Comparison of ENCODE assay signal across 8 mouse cellular contexts in genomic region chr5:138996322-138997073, GRCm38 (mm10). TPM values are rescaled to one million over a fixed set of nuclear protein-coding genes. Genes with fewer than 3 reads are reported as not detected.
DNase-seq lines count a peak whose midpoint lies in the region; ATAC-seq and TF ChIP-seq lines count a peak whose summit lies in the region.

No protein-coding gene starts in this region.

- intact Hi-C loops in heart, adult 2 months (cut with DNase I) = loop anchor here (2.0 to 5.0 kb wide), 2 partner anchors 18 to 86 kb away; no protein-coding TSS in a partner anchor

- no peak for TF ChIP-seq EP300 in heart, adult 2 months (IDR thresholded peaks at IDR 0.05; ENCODE audit: insufficient read depth, low read depth, low read length)

- peaks cover 9% of the 10 kb centered on the region for H3K4me1 ChIP-seq in heart, adult 2 months (ENCODE audit: control insufficient read depth, insufficient read depth, low read length)
- peaks cover 68% of the 10 kb centered on the region for H3K4me1 ChIP-seq in embryonic facial prominence, embryonic 15.5 days
- peaks cover 52% of the 10 kb centered on the region for H3K4me1 ChIP-seq in hindbrain, embryonic 14.5 days (replicated peaks; ENCODE audit: control insufficient read depth, insufficient read depth, low read length)
- H3K4me1 ChIP-seq in liver, embryonic 13.5 days (replicated peaks) = peaks cover 37% of the 10 kb centered on the region

- H3K79me2 ChIP-seq in heart, adult 2 months (replicated peaks; ENCODE audit: control insufficient read depth, insufficient read depth, low read length) = no peaks in the 10 kb centered on the region

- no peak for ATAC-seq in embryonic facial prominence, embryonic 15.5 days (ENCODE audit: insufficient number of reproducible peaks, low FRiP score, low TSS enrichment, low read depth)
- ATAC-seq in hindbrain, embryonic 14.5 days (ENCODE audit: low FRiP score) = no peak
- no peak for ATAC-seq in liver, embryonic 13.5 days (ENCODE audit: low read depth)

- H3K4me2 ChIP-seq in embryonic facial prominence, embryonic 15.5 days (replicated peaks) = peak overlapping the region; percentile 93
- peak overlapping the region; percentile 90 for H3K4me2 ChIP-seq in hindbrain, embryonic 14.5 days (replicated peaks)
- peak overlapping the region; percentile 69 for H3K4me2 ChIP-seq in liver, embryonic 13.5 days

- TF ChIP-seq POLR2A in heart, adult 2 months (IDR thresholded peaks at IDR 0.05; ENCODE audit: insufficient read depth, low read depth, low read length) = no peak; the same call in 1 of the 2 replicates

- DNase-seq in heart, adult 2 months = peak in 1 of 2 experiments; percentile 20
- DNase-seq in heart, adult 8-10 months (ENCODE audit: low spot score) = no peak
- DNase-seq in adrenal gland, postnatal 25 days = peak; percentile 51
- no peak for DNase-seq in hindbrain, embryonic 14.5 days (ENCODE audit: low spot score)
- DNase-seq in liver, embryonic 13.5 days = no peak
- DNase-seq in retina, postnatal 1 day = peak; percentile 40
- no peak for DNase-seq in yolk sac, embryonic 10.5 days (ENCODE audit: low spot score)

- no peaks in the 10 kb centered on the region for H3K27me3 ChIP-seq in heart, adult 2 months (ENCODE audit: control insufficient read depth, insufficient read depth, low read length)
- H3K27me3 ChIP-seq in embryonic facial prominence, embryonic 15.5 days = peaks cover 65% of the 10 kb centered on the region
- H3K27me3 ChIP-seq in hindbrain, embryonic 14.5 days (ENCODE audit: control insufficient read depth, insufficient read depth, low read length) = peaks cover 78% of the 10 kb centered on the region
- peaks cover 99% of the 10 kb centered on the region for H3K27me3 ChIP-seq in liver, embryonic 13.5 days

- 29% methylated on average over 24 of the region's 24 CpGs for WGBS in heart, adult 2 months
- 11% methylated on average over 24 of the region's 24 CpGs for WGBS in embryonic facial prominence, embryonic 15.5 days
- 4% methylated on average over 24 of the region's 24 CpGs for WGBS in hindbrain, embryonic 14.5 days
- 4% methylated on average over 24 of the region's 24 CpGs for WGBS in liver, embryonic 13.5 days (ENCODE audit: insufficient replicate concordance)

- H3K27ac ChIP-seq in heart, adult 2 months = peak overlapping the region; percentile 91
- H3K27ac ChIP-seq in embryonic facial prominence, embryonic 15.5 days (replicated peaks) = peak overlapping the region; percentile 94
- 0 out of 2 replicates have a peak overlapping the region, but pooled peaks have one; percentile 86 for H3K27ac ChIP-seq in hindbrain, embryonic 14.5 days
- no peak overlapping the region for H3K27ac ChIP-seq in liver, embryonic 13.5 days

- H3K9me3 ChIP-seq in embryonic facial prominence, embryonic 15.5 days (replicated peaks) = no peaks in the 10 kb centered on the region
- H3K9me3 ChIP-seq in hindbrain, embryonic 14.5 days (ENCODE audit: control insufficient read depth, low read length) = no peaks in the 10 kb centered on the region
- no peaks in the 10 kb centered on the region for H3K9me3 ChIP-seq in liver, embryonic 13.5 days (replicated peaks)

- peak; percentile 43 for TF ChIP-seq CTCF in heart, adult 2 months (IDR thresholded peaks at IDR 0.05)

- peak overlapping the region; percentile 71 for H3K4me3 ChIP-seq in heart, adult 2 months
- H3K4me3 ChIP-seq in embryonic facial prominence, embryonic 15.5 days (replicated peaks) = peak overlapping the region; percentile 85
- H3K4me3 ChIP-seq in hindbrain, embryonic 14.5 days (replicated peaks; ENCODE audit: low read length) = peak overlapping the region; percentile 65
- peak overlapping the region; percentile 58 for H3K4me3 ChIP-seq in liver, embryonic 13.5 days (replicated peaks)

- peak overlapping the region; percentile 89 for H3K9ac ChIP-seq in heart, adult 2 months (ENCODE audit: low read depth, low read length)
- H3K9ac ChIP-seq in embryonic facial prominence, embryonic 15.5 days = peak overlapping the region; percentile 72
- H3K9ac ChIP-seq in hindbrain, embryonic 14.5 days = peak overlapping the region; percentile 81
- H3K9ac ChIP-seq in liver, embryonic 13.5 days = no peak overlapping the region

- H3K36me3 ChIP-seq in heart, adult 2 months (ENCODE audit: control insufficient read depth, insufficient read depth, low read length) = no peaks in the 10 kb centered on the region
- H3K36me3 ChIP-seq in embryonic facial prominence, embryonic 15.5 days = no peaks in the 10 kb centered on the region
- H3K36me3 ChIP-seq in hindbrain, embryonic 14.5 days (replicated peaks; ENCODE audit: control insufficient read depth, insufficient read depth) = no peaks in the 10 kb centered on the region
- no peaks in the 10 kb centered on the region for H3K36me3 ChIP-seq in liver, embryonic 13.5 days

RNA-seq across cellular contexts. Expression of gene Pdgfa, which starts 0.7 kb away (rescaled TPM):
- 10 to 100 TPM; 19.6 to 20.7 TPM for total RNA-seq in heart, adult 2 months (2021)
- 13.2 and 14.2 TPM in 2 replicates for polyA plus RNA-seq in heart, adult 2 months (2012; rRNA removed)
- 10 to 100 TPM; 18.3 to 23.9 (median 20.6) TPM for total RNA-seq in heart, adult 8-10 months (2022)
- total RNA-seq in adrenal gland, postnatal 25 days (2021) = 29.5 and 30.0 TPM in 2 replicates
- polyA plus RNA-seq in embryonic facial prominence, embryonic 15.5 days (2015; fragmentation: Nextera tagmentation; extraction: Ambion mirVana) = 69.5 and 84.2 TPM in 2 replicates
- 24.7 and 30.1 TPM in 2 replicates for polyA plus RNA-seq in hindbrain, embryonic 14.5 days (2014; fragmentation: Nextera tagmentation; extraction: Ambion mirVana)
- 2.2 and 2.3 TPM in 2 replicates for polyA plus RNA-seq in liver, embryonic 13.5 days (2015; fragmentation: Nextera tagmentation; extraction: Ambion mirVana)

Comparison
In these comparisons a context has a peak if more than half of its experiments do, and no peak if none do; other contexts are left out.
1. DNase-seq: peak in adrenal gland, postnatal 25 days (single experiment) and retina, postnatal 1 day (single experiment); none in heart, adult 8-10 months (single experiment), hindbrain, embryonic 14.5 days (single experiment), liver, embryonic 13.5 days (single experiment) and yolk sac, embryonic 10.5 days (single experiment).
2. Peak in every context shown above with its lines, with median percentiles within 50 percentile points of each other: H3K4me3 ChIP-seq and H3K4me2 ChIP-seq.